Mouse (Mus musculus): ENCODE measurements around the gene Gm42669.

DNA sequence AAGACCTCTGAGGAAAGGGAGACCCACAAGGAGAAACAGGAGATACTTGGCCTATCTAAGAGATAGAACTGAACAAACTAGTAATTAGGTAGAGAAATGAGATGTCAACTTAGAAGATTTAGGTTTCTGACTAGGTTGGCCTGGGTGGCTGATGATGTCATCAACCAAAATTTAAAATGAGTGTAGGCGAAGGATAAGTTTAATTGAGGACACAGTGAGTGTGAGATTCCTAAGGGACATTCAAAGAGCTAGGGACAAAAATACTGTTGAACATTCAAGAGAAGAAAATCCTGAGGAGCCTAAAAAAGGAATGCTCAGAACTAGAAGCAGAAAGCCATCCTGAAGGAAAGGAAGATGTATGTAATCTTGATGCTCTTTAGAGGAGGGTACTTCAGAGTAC, 8.7 kb downstream of the Gm42669 start:
- TF ChIP-seq POLR2A (IDR thresholded peaks at IDR 0.05; ENCODE audit: control insufficient read depth, extremely low read depth, insufficient read depth, low read length, poor library complexity), result no peak
- TF ChIP-seq CTCF (IDR thresholded peaks at IDR 0.05; ENCODE audit: borderline replicate concordance, control insufficient read depth, extremely low read depth, insufficient read depth, low read length, poor library complexity), result no peak
